Mouse (Mus musculus): ENCODE results near the gene Dscaml1.

DNA sequence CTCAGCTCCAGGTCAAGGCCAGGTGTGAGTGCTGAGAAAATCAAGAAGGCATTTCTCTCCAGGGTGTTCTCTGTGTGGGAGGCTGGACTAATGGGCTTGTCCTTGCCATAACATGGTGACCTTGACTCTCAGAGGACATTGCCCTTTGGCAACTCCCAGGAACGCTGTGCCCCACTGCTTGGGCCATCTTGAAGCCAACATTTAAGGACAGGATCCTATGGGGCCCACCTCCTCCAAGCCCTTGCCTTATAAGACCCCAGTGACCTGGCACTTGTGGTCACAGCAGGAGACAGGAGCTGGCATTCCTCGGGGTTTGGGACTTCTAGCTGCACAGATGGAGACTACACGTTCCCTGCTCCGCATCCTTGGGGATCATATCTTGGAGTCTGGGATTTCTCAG, 27.0 kb upstream of the Dscaml1 start, which contains the start of gene Fxyd2:
- TF ChIP-seq CTCF (IDR thresholded peaks at IDR 0.05; ENCODE audit: extremely low read depth, insufficient read depth, insufficient read length, insufficient replicate concordance) (no peak), POLR2A (IDR thresholded peaks at IDR 0.05; ENCODE audit: low read depth, low read length) (no peak)
